Mouse (Mus musculus) ES-E14 (cell line): ENCODE measurements around the gene Pik3cd. TPM values are rescaled to one million over a fixed set of nuclear protein-coding genes. Genes with fewer than 3 reads are reported as not detected.

Experiments
- DNase-seq: peaks from one replicate; pipeline ENCODE4 v3.0.0-alpha.2; 2013; ENCODE audit warnings: low read depth, low spot score
- H3K27ac ChIP-seq: 2 replicates; pipeline ENCODE4 v1.5.1; 2012; ENCODE audit warnings: low read depth, mild to moderate bottlenecking, low read length, moderate library complexity, mixed read lengths; ENCODE audit not compliant: poor library complexity, insufficient read depth, severe bottlenecking
- H3K36me3 ChIP-seq: 2 replicates; pipeline ENCODE4 v1.6.1; 2012; ENCODE audit warnings: mild to moderate bottlenecking, low read length, moderate library complexity, mixed read lengths; ENCODE audit not compliant: control insufficient read depth, poor library complexity, insufficient read depth, severe bottlenecking
- H3K4me1 ChIP-seq, 2 experiments: fragments of 150-350 bp in 1 of 2; sonication (generic) in 1 of 2; 2 replicates each; pipeline ENCODE4 v1.6.1; 2012; ENCODE audit warnings: low read length in 2 of 2, mild to moderate bottlenecking in 1 of 2, mixed read lengths in 1 of 2; ENCODE audit not compliant: control insufficient read depth in 2 of 2, insufficient read depth in 2 of 2, poor library complexity in 1 of 2
- H3K4me3 ChIP-seq, 2 experiments: fragments of 150-350 bp in 1 of 2; sonication (generic) in 1 of 2; 2 replicates each; pipeline ENCODE4 v1.5.1; 2012; ENCODE audit warnings: low read length in 2 of 2, low read depth in 1 of 2, mild to moderate bottlenecking in 1 of 2, mixed read lengths in 1 of 2; ENCODE audit not compliant: insufficient read depth in 1 of 2, poor library complexity in 1 of 2, severe bottlenecking in 1 of 2
- H3K9ac ChIP-seq: 2 replicates; pipeline ENCODE4 v1.6.1; 2012; ENCODE audit warnings: low read depth, mild to moderate bottlenecking, low read length, mixed read lengths; ENCODE audit not compliant: poor library complexity, insufficient read depth, severe bottlenecking
- H3K9me3 ChIP-seq: fragments of 150-350 bp; sonication (generic); 2 replicates; pipeline ENCODE4 v1.6.1; 2012; ENCODE audit warnings: low read depth, mild to moderate bottlenecking, low read length; ENCODE audit not compliant: control insufficient read depth, insufficient read depth
- CHD2 ChIP-seq: IDR thresholded peaks from 2 replicates; pipeline ENCODE4 v1.6.1; 2014; ENCODE audit warnings: mild to moderate bottlenecking, low read depth, low read length, inconsistent platforms
- HCFC1 ChIP-seq: IDR thresholded peaks from 2 replicates; pipeline ENCODE4 v1.6.1; 2012; ENCODE audit warnings: low read length, inconsistent platforms, borderline replicate concordance; ENCODE audit not compliant: insufficient read depth
- MAFK ChIP-seq: IDR thresholded peaks from 2 replicates; pipeline ENCODE4 v1.6.1; 2014; ENCODE audit warnings: mild to moderate bottlenecking, low read depth, low read length, inconsistent platforms; ENCODE audit not compliant: insufficient read depth
- ZC3H11A ChIP-seq: IDR thresholded peaks from 2 replicates; pipeline ENCODE4 v1.6.1; 2012; ENCODE audit warnings: low read depth, mild to moderate bottlenecking, inconsistent platforms, low read length, borderline replicate concordance
- ZNF384 ChIP-seq: IDR thresholded peaks from 2 replicates; pipeline ENCODE4 v1.6.1; 2012; ENCODE audit warnings: low read depth, low read length, inconsistent platforms
- in situ Hi-C, 2 experiments: fragments of 600-800 bp; cut with MboI; formaldehyde crosslinking; loops; one replicate each; pipeline ENCODE4 v1.15.1; 2025; ENCODE audit warnings: low sequenced_read_pairs in 2 of 2, inconsistent platforms in 1 of 2; ENCODE audit not compliant: unreplicated experiment in 2 of 2
- total RNA-seq: library from RNA; depleted of rRNA; stranded (reverse); fragments of 300-350 nt; gene quantifications from 2 replicates; pipeline ENCODE4 v1.2.3, GENCODE M21; 2012

Pik3cd gene
- total RNA-seq, 1 experiment = 6.4 TPM

- in situ Hi-C loops = no loop called here
- H3K4me1 ChIP-seq = peaks cover 2 to 7% of the 10 kb centered on the region in 2 experiments; a peak in 2 of 4 replicates
- no peak for TF ChIP-seq ZNF384
- TF ChIP-seq MAFK = no peak
- no peak for TF ChIP-seq CHD2
- TF ChIP-seq ZC3H11A = no peak
- no peak for TF ChIP-seq HCFC1
Observed at GRCm38 (mm10) chr4:149690828-149691280, 11.5 kb downstream of the Pik3cd start.

DNA sequence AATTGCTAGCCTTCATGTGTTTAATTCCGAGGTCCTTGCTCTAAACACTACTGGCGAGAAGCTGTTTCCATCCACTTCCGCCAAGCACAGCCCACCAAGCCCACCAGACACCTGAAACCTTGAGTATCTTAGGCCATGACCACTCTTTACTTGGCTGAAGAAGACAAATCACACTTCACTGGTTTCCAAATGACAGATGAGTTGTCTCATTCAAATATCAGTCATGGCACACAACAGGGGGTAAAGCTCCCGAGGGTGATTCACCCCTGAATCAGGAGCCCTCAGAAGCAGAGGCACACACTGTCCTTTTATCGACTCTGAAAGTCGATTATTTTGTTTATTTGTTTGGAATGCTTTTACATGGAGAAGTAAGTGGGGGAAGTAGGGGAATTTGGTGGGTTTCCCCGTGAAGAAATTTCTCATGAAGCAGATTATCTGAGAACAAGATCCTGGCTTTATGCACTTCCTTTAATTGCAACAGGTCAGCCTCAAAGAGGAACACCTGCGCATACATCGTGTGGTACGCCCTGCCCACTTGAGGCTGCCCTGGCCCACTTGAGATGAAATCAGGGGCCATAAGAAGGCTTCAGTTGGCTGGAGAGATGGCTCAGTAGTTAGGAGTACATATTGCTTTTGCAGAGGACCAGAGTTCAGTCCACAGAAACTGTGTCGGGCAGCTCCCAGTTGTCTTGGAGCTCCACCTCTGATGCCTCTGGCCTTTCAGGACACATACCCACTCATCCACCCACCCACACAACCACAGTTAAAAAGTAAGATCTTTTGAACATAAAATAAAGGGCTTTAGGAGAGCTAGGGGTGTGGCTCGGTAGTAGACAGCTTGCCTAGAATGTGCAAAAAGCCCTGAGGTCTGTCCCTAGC is 12.3 kb downstream of the Pik3cd start:
- peaks cover 2 to 8% of the 10 kb centered on the region in 2 experiments; a peak in 2 of 4 replicates for H3K4me1 ChIP-seq

More at GRCm38 (mm10) chr4:149690828-149691280, 11.5 kb downstream of the Pik3cd start:
- no peaks in the 10 kb centered on the region for H3K36me3 ChIP-seq
- H3K9ac ChIP-seq = no peak overlapping the region
- H3K9me3 ChIP-seq = no peaks in the 10 kb centered on the region
- no peak overlapping the region for H3K4me3 ChIP-seq
- H3K27ac ChIP-seq = no peak overlapping the region
- DNase-seq = no peak

DNA sequence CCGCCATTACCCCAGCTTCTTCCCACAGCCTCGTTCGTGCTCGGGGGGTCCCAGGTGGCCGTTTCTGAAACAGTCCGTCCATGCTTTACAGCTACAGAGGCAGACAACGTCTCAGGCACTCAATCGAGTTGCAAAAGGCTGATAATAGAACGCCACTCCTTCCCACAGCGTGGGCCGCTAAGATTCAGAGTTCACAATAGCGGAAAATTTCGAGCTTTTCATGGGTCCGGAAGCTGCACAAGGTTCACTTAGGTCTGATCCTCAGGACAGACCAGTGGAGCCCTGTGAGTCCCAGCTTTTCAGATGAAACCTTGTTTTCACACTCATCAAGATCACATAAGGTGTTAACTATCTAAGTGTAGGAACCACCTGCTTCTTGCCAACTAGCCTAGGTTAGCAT is 13.5 kb downstream of the Pik3cd start:
- H3K27ac ChIP-seq = no peak overlapping the region
- no peak for TF ChIP-seq ZC3H11A
- no peak for TF ChIP-seq CHD2
- TF ChIP-seq ZNF384 = no peak
- TF ChIP-seq HCFC1 = no peak
- TF ChIP-seq MAFK = no peak
- in situ Hi-C loops = no loop called here
- H3K9me3 ChIP-seq = no peaks in the 10 kb centered on the region
- H3K4me3 ChIP-seq = peak overlapping the region; percentile 5 to 40; a peak in 2 of 4 replicates
- no peak for DNase-seq
- H3K4me1 ChIP-seq = peaks cover 2 to 11% of the 10 kb centered on the region in 2 experiments; a peak in 2 of 4 replicates
- peak overlapping the region; percentile 34; the same call in 1 of the 2 replicates for H3K9ac ChIP-seq
- H3K36me3 ChIP-seq = no peaks in the 10 kb centered on the region

More for the DNA sequence above, 12.3 kb downstream of the Pik3cd start:
- Histone ChIP-seq H3K4me3 (no peak overlapping the region), H3K9ac (no peak overlapping the region), H3K9me3 (no peaks in the 10 kb centered on the region), H3K36me3 (no peaks in the 10 kb centered on the region), H3K27ac (no peak overlapping the region)
- no peak for DNase-seq
- in situ Hi-C loops = no loop called here
- no peak for TF ChIP-seq MAFK
- TF ChIP-seq CHD2 = no peak
- no peak for TF ChIP-seq ZC3H11A
- no peak for TF ChIP-seq ZNF384
- TF ChIP-seq HCFC1 = no peak

DNA sequence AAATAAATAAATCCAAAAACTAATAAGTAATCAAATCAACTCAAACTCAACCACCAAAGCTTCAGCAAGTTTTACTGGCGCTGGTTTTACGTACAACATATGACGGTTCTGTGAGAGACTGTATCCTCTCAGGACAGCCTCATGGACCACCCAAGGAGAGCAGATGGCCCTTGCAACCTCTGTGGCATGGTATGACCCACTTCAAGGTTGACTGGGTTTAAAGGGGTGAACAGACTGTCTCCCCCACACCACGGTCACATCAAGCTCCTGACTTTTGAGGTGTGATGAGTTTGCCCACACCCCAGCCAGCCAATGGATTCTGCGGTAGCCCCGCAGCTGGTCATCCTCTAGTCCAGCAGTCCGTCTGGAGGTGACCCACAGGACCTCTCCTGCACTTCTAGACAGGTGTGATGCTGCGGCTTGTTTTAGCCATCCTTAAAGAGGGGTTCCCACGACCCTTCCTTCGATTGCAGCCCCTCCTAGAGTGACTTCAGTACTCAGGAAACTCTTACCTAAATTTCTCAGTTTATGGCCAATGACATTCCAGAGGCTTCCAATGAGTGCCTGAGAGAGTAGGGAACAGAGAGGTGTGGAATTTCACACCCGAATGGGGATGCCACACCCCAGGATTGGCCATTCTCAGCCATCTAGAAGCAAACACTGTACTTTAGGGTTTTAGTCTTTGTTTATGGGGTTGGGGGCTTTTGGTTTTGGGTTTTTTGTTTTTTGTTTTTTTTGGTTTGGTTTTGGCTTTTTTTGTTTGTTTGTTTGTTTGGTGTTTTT is 17.3 kb downstream of the Pik3cd start:
- no peak overlapping the region for H3K9ac ChIP-seq
- no peaks in the 10 kb centered on the region for H3K36me3 ChIP-seq
- H3K27ac ChIP-seq = no peak overlapping the region
- H3K9me3 ChIP-seq = no peaks in the 10 kb centered on the region
- no peak overlapping the region for H3K4me3 ChIP-seq
- in situ Hi-C loops = no loop called here
- DNase-seq = no peak
- TF ChIP-seq HCFC1 (no peak), ZC3H11A (no peak), CHD2 (no peak), MAFK (no peak)
- peaks cover 2 to 13% of the 10 kb centered on the region in 2 experiments; a peak in 3 of 4 replicates for H3K4me1 ChIP-seq
